Mouse (Mus musculus): ENCODE results near the gene Cln3. TPM values are rescaled to one million over a fixed set of nuclear protein-coding genes. Genes with fewer than 3 reads are reported as not detected.

The Cln3 gene
- total and polyA plus RNA-seq, 3 experiments, result 20.5 to 61.9 TPM; not detected in 1

DNA sequence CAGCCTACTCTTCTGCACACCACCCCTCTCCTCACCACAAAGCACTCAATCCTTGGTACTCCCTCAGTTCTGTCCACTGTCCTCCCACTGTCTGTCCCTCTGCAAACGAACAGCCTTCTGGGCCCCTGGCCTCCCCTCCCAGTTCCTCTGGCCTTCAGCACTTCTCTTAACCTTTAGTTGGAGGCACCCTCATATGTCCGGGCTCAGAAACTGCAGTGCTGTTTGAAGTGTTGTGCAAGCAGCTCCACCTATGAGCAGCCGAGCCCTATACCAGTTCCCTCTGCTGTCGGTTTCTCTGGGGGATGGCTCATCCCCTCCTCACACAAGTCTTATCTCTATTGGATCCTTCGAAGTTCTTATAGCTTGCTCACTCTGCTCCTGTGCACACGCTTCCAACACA is 10.8 kb upstream of the Cln3 start:
- H3K4me1 ChIP-seq (ENCODE audit: control insufficient read depth in 1 of 2, insufficient read depth in 2 of 2, low read length in 2 of 2), result peaks cover 4 to 8% of the 10 kb centered on the region in 2 experiments
- peaks cover 0 to 7% of the 10 kb centered on the region in 2 experiments; a peak in 2 of 4 replicates for H3K36me3 ChIP-seq (ENCODE audit: control insufficient read depth in 1 of 2, insufficient read depth in 2 of 2, low read length in 2 of 2)
- TF ChIP-seq GATA1 (IDR thresholded peaks at IDR 0.05; ENCODE audit: low read depth, low read length) (no peak), HCFC1 (IDR thresholded peaks at IDR 0.05; ENCODE audit: low read depth, low read length) (no peak), RAD21 (IDR thresholded peaks at IDR 0.05; ENCODE audit: low read depth, low read length) (no peak), ZKSCAN1 (IDR thresholded peaks at IDR 0.05; ENCODE audit: low read depth, low read length) (no peak), CHD1 (IDR thresholded peaks at IDR 0.05; ENCODE audit: low read depth, low read length) (no peak), GABPA (IDR thresholded peaks at IDR 0.05; ENCODE audit: low read depth, low read length) (no peak), ETS1 (IDR thresholded peaks at IDR 0.05; ENCODE audit: low read depth, low read length) (no peak), TBP (IDR thresholded peaks at IDR 0.05; ENCODE audit: low read depth, low read length) (no peak), NELFE (IDR thresholded peaks at IDR 0.05; ENCODE audit: low read depth, low read length) (no peak), TAL1 (IDR thresholded peaks at IDR 0.05; ENCODE audit: low read length) (no peak), CHD2 (IDR thresholded peaks at IDR 0.05; ENCODE audit: low read length) (no peak), NRF1 (IDR thresholded peaks at IDR 0.05; ENCODE audit: insufficient read depth, low read depth, low read length, poor library complexity, severe bottlenecking) (no peak), MAZ (IDR thresholded peaks at IDR 0.05; ENCODE audit: low read depth, low read length) (no peak)
- no peak overlapping the region for H3K4me3 ChIP-seq (ENCODE audit: control insufficient read depth in 1 of 2, insufficient read depth in 1 of 2, low read depth in 2 of 2, low read length in 2 of 2)
- H3K79me2 ChIP-seq (ENCODE audit: control insufficient read depth, insufficient read depth, low read length, poor library complexity), result no peaks in the 10 kb centered on the region
- H3K27ac ChIP-seq (ENCODE audit: control insufficient read depth, low read depth, low read length), result no peak overlapping the region
- peak; percentile 17 for DNase-seq (ENCODE audit: low read depth, low spot score)
- peaks cover 0 to 3% of the 10 kb centered on the region in 2 experiments; a peak in 2 of 4 replicates for H3K27me3 ChIP-seq (ENCODE audit: control insufficient read depth in 1 of 2, insufficient read depth in 2 of 2, low read length in 2 of 2)
- H3K9me3 ChIP-seq (replicated peaks; ENCODE audit: insufficient read depth, low read length), result no peaks in the 10 kb centered on the region
- H3K9ac ChIP-seq (ENCODE audit: control insufficient read depth, low read depth, low read length, poor library complexity, severe bottlenecking), result no peak overlapping the region

DNA sequence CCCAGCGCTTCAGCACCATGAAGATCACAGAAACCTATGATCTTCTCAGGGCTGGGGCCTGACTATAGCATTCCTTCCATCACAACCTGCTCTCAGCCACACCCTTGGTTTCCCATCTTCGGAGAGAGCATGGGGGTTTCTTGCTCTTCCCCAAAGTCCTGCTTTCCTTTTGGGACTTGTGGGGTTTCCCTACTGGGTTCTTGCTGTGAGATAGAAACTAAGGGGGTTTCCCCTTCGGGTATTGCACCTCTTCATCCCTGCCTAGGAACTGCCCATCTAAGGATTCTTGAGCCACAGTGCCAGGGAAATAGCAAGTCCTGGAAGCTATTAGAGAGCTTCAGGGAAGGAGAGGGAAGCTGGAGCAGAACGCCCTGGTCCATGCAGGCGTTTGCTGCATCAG is 10.3 kb upstream of the Cln3 start:
- Histone ChIP-seq H3K27me3 (ENCODE audit: control insufficient read depth in 1 of 2, insufficient read depth in 2 of 2, low read length in 2 of 2) (peaks cover 0 to 3% of the 10 kb centered on the region in 2 experiments; a peak in 2 of 4 replicates), H3K4me3 (ENCODE audit: control insufficient read depth in 1 of 2, insufficient read depth in 1 of 2, low read depth in 2 of 2, low read length in 2 of 2) (no peak overlapping the region), H3K36me3 (ENCODE audit: control insufficient read depth in 1 of 2, insufficient read depth in 2 of 2, low read length in 2 of 2) (peaks cover 0 to 7% of the 10 kb centered on the region in 2 experiments; a peak in 2 of 4 replicates), H3K79me2 (ENCODE audit: control insufficient read depth, insufficient read depth, low read length, poor library complexity) (no peaks in the 10 kb centered on the region), H3K9ac (ENCODE audit: control insufficient read depth, low read depth, low read length, poor library complexity, severe bottlenecking) (no peak overlapping the region), H3K27ac (ENCODE audit: control insufficient read depth, low read depth, low read length) (no peak overlapping the region), H3K9me3 (replicated peaks; ENCODE audit: insufficient read depth, low read length) (no peaks in the 10 kb centered on the region), H3K4me1 (ENCODE audit: control insufficient read depth in 1 of 2, insufficient read depth in 2 of 2, low read length in 2 of 2) (peaks cover 4 to 8% of the 10 kb centered on the region in 2 experiments; a peak in 3 of 4 replicates)
- TF ChIP-seq ETS1 (IDR thresholded peaks at IDR 0.05; ENCODE audit: low read depth, low read length) (no peak), TBP (IDR thresholded peaks at IDR 0.05; ENCODE audit: low read depth, low read length) (no peak), CHD2 (IDR thresholded peaks at IDR 0.05; ENCODE audit: low read length) (no peak), EP300 (IDR thresholded peaks at IDR 0.05; ENCODE audit: low read depth in 1 of 2, low read length in 2 of 2) (no peak), ZKSCAN1 (IDR thresholded peaks at IDR 0.05; ENCODE audit: low read depth, low read length) (no peak), MAZ (IDR thresholded peaks at IDR 0.05; ENCODE audit: low read depth, low read length) (no peak), SIN3A (IDR thresholded peaks at IDR 0.05; ENCODE audit: low read length) (no peak), TCF12 (IDR thresholded peaks at IDR 0.05; ENCODE audit: low read depth, low read length) (no peak), USF2 (IDR thresholded peaks at IDR 0.05; ENCODE audit: borderline replicate concordance in 1 of 2, insufficient read depth in 1 of 2, low read depth in 1 of 2, low read length in 2 of 2) (no peak), ELF1 (IDR thresholded peaks at IDR 0.05; ENCODE audit: low read depth, low read length) (no peak), POLR2A (IDR thresholded peaks at IDR 0.05; ENCODE audit: control insufficient read depth in 1 of 2, insufficient read depth in 1 of 2, low read depth in 1 of 2, low read length in 2 of 2, poor library complexity in 1 of 2) (no peak), GABPA (IDR thresholded peaks at IDR 0.05; ENCODE audit: low read depth, low read length) (no peak)
- no peak for DNase-seq (ENCODE audit: low read depth, low spot score)

Measured in MEL (cell line).